Mouse (Mus musculus): ENCODE measurements around the gene Olfr107.

DNA sequence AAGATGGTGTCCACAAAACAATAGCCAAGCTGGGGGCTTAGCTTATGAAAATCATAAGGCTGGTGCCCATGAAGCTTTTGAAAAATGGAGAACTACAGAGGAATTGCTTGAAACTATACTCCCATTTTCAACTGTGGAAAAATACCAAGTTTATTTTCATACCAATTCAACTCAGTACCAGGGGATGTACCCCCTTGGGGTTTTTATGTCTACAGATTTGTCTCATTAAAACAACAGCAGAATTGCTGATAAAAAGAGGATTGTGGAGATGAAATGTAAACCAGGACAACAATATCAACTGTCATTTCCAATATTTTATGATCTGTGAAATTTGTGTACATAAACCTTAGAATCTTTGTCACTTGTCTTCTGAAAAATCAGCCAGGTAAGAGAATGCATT, 20.3 kb upstream of the Olfr107 start, which contains the start of gene Olfr105-ps:
- TF ChIP-seq EP300 (IDR thresholded peaks at IDR 0.05; ENCODE audit: insufficient read depth, low read depth, low read length): no peak
- TF ChIP-seq CTCF (IDR thresholded peaks at IDR 0.05; ENCODE audit: low read depth, low read length): no peak
- TF ChIP-seq POLR2A (IDR thresholded peaks at IDR 0.05; ENCODE audit: insufficient read depth, low read length): no peak
